Mouse (Mus musculus) mesoderm, embryonic 11.5 days (tissue): ENCODE data around the gene Npas3.
A peak's percentile ranks its signal among the peaks of the same experiment; 100 is the strongest.

Source experiments
- DNase-seq: peaks from one replicate; pipeline ENCODE4 v3.0.0-alpha.2; 2012; ENCODE audit warnings: low read depth, low spot score

Gene Npas3

GRCm38 (mm10) chr12:53587249-53587648, 338.8 kb downstream of the Npas3 start:
- no peak for DNase-seq

GRCm38 (mm10) chr12:53587691-53588504, 339.4 kb downstream of the Npas3 start:
- peak; percentile 37 for DNase-seq

GRCm38 (mm10) chr12:53589446-53589961, 341.0 kb downstream of the Npas3 start:
- DNase-seq: no peak

GRCm38 (mm10) chr12:53605661-53606060, 357.2 kb downstream of the Npas3 start:
- DNase-seq: no peak

GRCm38 (mm10) chr12:53612120-53612519, 363.6 kb downstream of the Npas3 start:
- DNase-seq: no peak

GRCm38 (mm10) chr12:53621271-53621670, 372.8 kb downstream of the Npas3 start:
- DNase-seq: no peak

GRCm38 (mm10) chr12:53623793-53624192, 375.3 kb downstream of the Npas3 start:
- DNase-seq: peak; percentile 22

- peak; percentile 30 for DNase-seq
Observed at GRCm38 (mm10) chr12:53624379-53625021, 376.0 kb downstream of the Npas3 start.

GRCm38 (mm10) chr12:53629483-53630120, 381.1 kb downstream of the Npas3 start:
- DNase-seq: no peak

GRCm38 (mm10) chr12:53630607-53631006, 382.1 kb downstream of the Npas3 start:
- no peak for DNase-seq

GRCm38 (mm10) chr12:53631315-53632106, 383.0 kb downstream of the Npas3 start:
- DNase-seq: no peak

- DNase-seq: no peak
Observed at GRCm38 (mm10) chr12:53638571-53638970, 390.1 kb downstream of the Npas3 start.

GRCm38 (mm10) chr12:53647282-53647681, 398.8 kb downstream of the Npas3 start:
- DNase-seq: no peak

GRCm38 (mm10) chr12:53656301-53656700, 407.8 kb downstream of the Npas3 start:
- no peak for DNase-seq

- peak; percentile 89 for DNase-seq
Observed at GRCm38 (mm10) chr12:53664084-53664483, 415.6 kb downstream of the Npas3 start.

GRCm38 (mm10) chr12:53671846-53672245, 423.4 kb downstream of the Npas3 start:
- DNase-seq: no peak

- no peak for DNase-seq
Observed at GRCm38 (mm10) chr12:53677091-53677630, 428.7 kb downstream of the Npas3 start.

GRCm38 (mm10) chr12:53678166-53678565, 429.7 kb downstream of the Npas3 start:
- no peak for DNase-seq

- DNase-seq: no peak
Observed at GRCm38 (mm10) chr12:53679161-53679560, 430.7 kb downstream of the Npas3 start.

- DNase-seq: no peak
Observed at GRCm38 (mm10) chr12:53680501-53680900, 432.0 kb downstream of the Npas3 start.

GRCm38 (mm10) chr12:53682036-53682435, 433.6 kb downstream of the Npas3 start:
- peak; percentile 16 for DNase-seq
